ENCODE assay signal across 11 mouse cellular contexts in genomic region chr5:140507466-140508208, GRCm38 (mm10). TPM values are rescaled to one million over a fixed set of nuclear protein-coding genes. Genes with fewer than 3 reads are reported as not detected.
DNase-seq lines count a peak whose midpoint lies in the region; ATAC-seq and TF ChIP-seq lines count a peak whose summit lies in the region.
"Had no signal": no experiment of that assay in that cellular context is flagged by ENCODE, and none has a peak within 500 bp of the region (broad histone marks: within the 10 kb centered on the region; RNA-seq: fewer than 3 reads in every experiment).

No protein-coding gene starts in this region.

- H3K4me3 ChIP-seq in hindbrain, embryonic 15.5 days: no peak overlapping the region
- no peak overlapping the region for H3K4me3 ChIP-seq in hindbrain, embryonic 14.5 days (replicated peaks; ENCODE audit: low read length)
- peak overlapping the region; percentile 89 for H3K4me3 ChIP-seq in bone marrow macrophage, adult 2 months (ENCODE audit: insufficient read depth, low read length)
- H3K4me3 ChIP-seq: midbrain, embryonic 13.5 days had no signal

- no peak overlapping the region for H3K27ac ChIP-seq in hindbrain, embryonic 15.5 days (replicated peaks)
- H3K27ac ChIP-seq in hindbrain, embryonic 14.5 days: no peak overlapping the region
- H3K27ac ChIP-seq in bone marrow macrophage, adult 2 months (ENCODE audit: insufficient read depth, low read depth, low read length): peak overlapping the region; percentile 75
- H3K27ac ChIP-seq: midbrain, embryonic 13.5 days had no signal

- DNase-seq in hindbrain, embryonic 14.5 days (ENCODE audit: low spot score): no peak
- DNase-seq in induced T-regulatory cell, adult 2 months (ENCODE audit: low read depth): peak; percentile 36
- DNase-seq in MN1 (ENCODE audit: low spot score): no peak
- no peak for DNase-seq in kidney, postnatal 10 days

- H3K9me3 ChIP-seq in hindbrain, embryonic 15.5 days: no peaks in the 10 kb centered on the region
- H3K9me3 ChIP-seq in hindbrain, embryonic 14.5 days (ENCODE audit: control insufficient read depth, low read length): no peaks in the 10 kb centered on the region
- H3K9me3 ChIP-seq: midbrain, embryonic 13.5 days had no signal

- no peak for ATAC-seq in hindbrain, embryonic 15.5 days (ENCODE audit: low FRiP score, low read depth)
- no peak for ATAC-seq in hindbrain, embryonic 14.5 days (ENCODE audit: low FRiP score)
- ATAC-seq in megakaryocyte, adult 5-6 weeks (ENCODE audit: poor library complexity, severe bottlenecking): peak; percentile 8; the same call in 1 of the 2 replicates
- no peak for ATAC-seq in erythroblast, adult 5-6 weeks (replicated peaks; ENCODE audit: low FRiP score, poor library complexity, severe bottlenecking)
- ATAC-seq: midbrain, embryonic 13.5 days had no signal

- TF ChIP-seq POLR2A in bone marrow macrophage, adult 2 months (IDR thresholded peaks at IDR 0.05; ENCODE audit: borderline replicate concordance, low read depth, low read length): no peak

- no peaks in the 10 kb centered on the region for H3K36me3 ChIP-seq in hindbrain, embryonic 15.5 days
- H3K36me3 ChIP-seq in hindbrain, embryonic 14.5 days (replicated peaks; ENCODE audit: control insufficient read depth, insufficient read depth): no peaks in the 10 kb centered on the region
- H3K36me3 ChIP-seq: midbrain, embryonic 13.5 days had no signal

- WGBS in hindbrain, embryonic 15.5 days: 91% methylated on average over 14 of the region's 14 CpGs
- 89% methylated on average over 14 of the region's 14 CpGs for WGBS in hindbrain, embryonic 14.5 days

- 0 out of 2 replicates have a peak, but pooled peaks cover 3% of the 10 kb centered on the region for H3K27me3 ChIP-seq in hindbrain, embryonic 15.5 days
- H3K27me3 ChIP-seq in hindbrain, embryonic 14.5 days (ENCODE audit: control insufficient read depth, insufficient read depth, low read length): no peaks in the 10 kb centered on the region; the same call in 1 of the 2 replicates

- no peak overlapping the region for H3K9ac ChIP-seq in hindbrain, embryonic 15.5 days
- no peak overlapping the region for H3K9ac ChIP-seq in hindbrain, embryonic 14.5 days
- H3K9ac ChIP-seq: midbrain, embryonic 13.5 days had no signal

- peak overlapping the region; percentile 78; the same call in 1 of the 2 replicates for H3K4me2 ChIP-seq in hindbrain, embryonic 15.5 days
- H3K4me2 ChIP-seq in hindbrain, embryonic 14.5 days (replicated peaks): no peak overlapping the region

- peaks cover 60% of the 10 kb centered on the region for H3K4me1 ChIP-seq in hindbrain, embryonic 15.5 days (replicated peaks)
- peaks cover 21% of the 10 kb centered on the region for H3K4me1 ChIP-seq in hindbrain, embryonic 14.5 days (replicated peaks; ENCODE audit: control insufficient read depth, insufficient read depth, low read length)
- H3K4me1 ChIP-seq in bone marrow macrophage, adult 2 months (ENCODE audit: control insufficient read depth, insufficient read depth, low read length): peaks cover 44% of the 10 kb centered on the region

- TF ChIP-seq CTCF in bone marrow macrophage, adult 2 months (IDR thresholded peaks at IDR 0.05; ENCODE audit: low read depth, low read length): no peak

RNA-seq across cellular contexts. Expression of gene Chst12, which starts 2.3 kb away (rescaled TPM):
- 25.2 and 26.1 TPM in 2 replicates for polyA plus RNA-seq in hindbrain, embryonic 15.5 days (2015; fragmentation: Nextera tagmentation; extraction: Ambion mirVana)
- polyA plus RNA-seq in hindbrain, embryonic 14.5 days (2014; fragmentation: Nextera tagmentation; extraction: Ambion mirVana): 22.9 and 23.4 TPM in 2 replicates
- 48.9 and 51.3 TPM in 2 replicates for polyA plus RNA-seq in bone marrow macrophage, adult 2 months (2012; ENCODE audit: insufficient read depth, insufficient read length, missing spikeins)
- 89.4 and 92.0 TPM in 2 replicates for total RNA-seq in megakaryocyte, adult 5-6 weeks (2015)
- total RNA-seq in megakaryocyte, adult 5-6 weeks (2017): 41.7 and 44.5 TPM in 2 replicates
- 28.8 and 30.2 TPM in 2 replicates for total RNA-seq in erythroblast, adult 5-6 weeks (2015; ENCODE audit: low replicate concordance)
- total RNA-seq in erythroblast, adult 5-6 weeks (2017; ENCODE audit: low replicate concordance): 7.8 and 11.2 TPM in 2 replicates

RNA-seq across cellular contexts. Expression of gene Grifin, which starts 57.2 kb away (rescaled TPM):
- polyA plus RNA-seq in hindbrain, embryonic 15.5 days (2015; fragmentation: Nextera tagmentation; extraction: Ambion mirVana): not detected in 2 replicates
- polyA plus RNA-seq in hindbrain, embryonic 14.5 days (2014; fragmentation: Nextera tagmentation; extraction: Ambion mirVana): 0.61 TPM in 1 of 2 replicates, not detected in the other
- not detected in 2 replicates for polyA plus RNA-seq in bone marrow macrophage, adult 2 months (2012; ENCODE audit: insufficient read depth, insufficient read length, missing spikeins)
- total RNA-seq in megakaryocyte, adult 5-6 weeks (2015): not detected in 2 replicates
- total RNA-seq in megakaryocyte, adult 5-6 weeks (2017): not detected in 2 replicates
- total RNA-seq in erythroblast, adult 5-6 weeks (2015; ENCODE audit: low replicate concordance): not detected in 2 replicates
- not detected in 2 replicates for total RNA-seq in erythroblast, adult 5-6 weeks (2017; ENCODE audit: low replicate concordance)
- total RNA-seq: hematopoietic stem cell, adult 5-6 weeks; layer of hippocampus, postnatal 10 days had no signal
- polyA plus RNA-seq: midbrain, embryonic 13.5 days had no signal
